8 mouse cellular contexts compared by ENCODE assay signal in genomic region chr13:43864153-43864861, GRCm38 (mm10).
DNase-seq lines count a peak whose midpoint lies in the region; ATAC-seq lines count a peak whose summit lies in the region.

No protein-coding gene starts in this region.

- H3K36me3 ChIP-seq in forebrain, embryonic 11.5 days (ENCODE audit: control insufficient read depth, insufficient read depth, low read length): no peaks in the 10 kb centered on the region
- no peaks in the 10 kb centered on the region for H3K36me3 ChIP-seq in heart, embryonic 16.5 days (ENCODE audit: control insufficient read depth, insufficient read depth)
- no peaks in the 10 kb centered on the region for H3K36me3 ChIP-seq in liver, embryonic 15.5 days (replicated peaks)
- H3K36me3 ChIP-seq in neural tube, embryonic 12.5 days: no peaks in the 10 kb centered on the region

- DNase-seq in CD8-positive naive resting alpha-beta T cell, adult 2 months (ENCODE audit: low read depth in 2 of 2, low spot score in 2 of 2): peak; percentile 94 to 95
- DNase-seq in c-Kit-positive CD71-negative TER-119-negative erythroid progenitor cells, embryonic 14.5 days (ENCODE audit: low read depth): peak; percentile 90
- DNase-seq in forebrain, embryonic 11.5 days (ENCODE audit: low spot score): peak; percentile 100
- peak; percentile 100 for DNase-seq in kidney, postnatal 36 days
- peak; percentile 89 for DNase-seq in telencephalon, adult 2 months (ENCODE audit: low read depth, low spot score)

- H3K9ac ChIP-seq in forebrain, embryonic 11.5 days (ENCODE audit: low read length): peak overlapping the region; percentile 49
- peak overlapping the region; percentile 73 for H3K9ac ChIP-seq in heart, embryonic 16.5 days (ENCODE audit: low read length)
- H3K9ac ChIP-seq in liver, embryonic 15.5 days: no peak overlapping the region
- 0 out of 2 replicates have a peak overlapping the region, but pooled peaks have one; percentile 21 for H3K9ac ChIP-seq in neural tube, embryonic 12.5 days

- WGBS in forebrain, embryonic 11.5 days: under 1% methylated on average over 35 of the region's 35 CpGs
- WGBS in heart, embryonic 16.5 days: 1% methylated on average over 35 of the region's 35 CpGs
- WGBS in liver, embryonic 15.5 days (ENCODE audit: insufficient replicate concordance): 1% methylated on average over 35 of the region's 35 CpGs
- WGBS in neural tube, embryonic 12.5 days: 2% methylated on average over 35 of the region's 35 CpGs

- H3K27ac ChIP-seq in forebrain, embryonic 11.5 days (ENCODE audit: low read depth, low read length): no peak overlapping the region
- H3K27ac ChIP-seq in heart, embryonic 16.5 days (ENCODE audit: low read length): peak overlapping the region; percentile 84
- no peak overlapping the region for H3K27ac ChIP-seq in liver, embryonic 15.5 days (replicated peaks)
- H3K27ac ChIP-seq in neural tube, embryonic 12.5 days: no peak overlapping the region

- peak; percentile 99 for ATAC-seq in forebrain, embryonic 11.5 days (replicated peaks; ENCODE audit: low FRiP score)
- ATAC-seq in heart, embryonic 16.5 days (replicated peaks; ENCODE audit: extremely low read depth, insufficient read depth, low FRiP score): peak; percentile 100
- ATAC-seq in liver, embryonic 15.5 days (ENCODE audit: insufficient read depth): peak; percentile 92
- peak; percentile 96 for ATAC-seq in neural tube, embryonic 12.5 days (ENCODE audit: low FRiP score, low read depth)

- H3K4me3 ChIP-seq in forebrain, embryonic 11.5 days (ENCODE audit: low read depth, low read length): peak overlapping the region; percentile 22
- H3K4me3 ChIP-seq in heart, embryonic 16.5 days (ENCODE audit: low read length): peak overlapping the region; percentile 51
- H3K4me3 ChIP-seq in liver, embryonic 15.5 days (replicated peaks): peak overlapping the region; percentile 39
- H3K4me3 ChIP-seq in neural tube, embryonic 12.5 days: peak overlapping the region; percentile 20; the same call in 1 of the 2 replicates

- H3K27me3 ChIP-seq in forebrain, embryonic 11.5 days (ENCODE audit: control insufficient read depth, insufficient read depth, low read length): peaks cover 2% of the 10 kb centered on the region; the same call in 1 of the 2 replicates
- no peaks in the 10 kb centered on the region for H3K27me3 ChIP-seq in heart, embryonic 16.5 days (ENCODE audit: control insufficient read depth, insufficient read depth, low read length)
- H3K27me3 ChIP-seq in liver, embryonic 15.5 days: no peaks in the 10 kb centered on the region
- H3K27me3 ChIP-seq in neural tube, embryonic 12.5 days (replicated peaks): peaks cover 5% of the 10 kb centered on the region; the same call in 1 of the 2 replicates

- H3K4me1 ChIP-seq in forebrain, embryonic 11.5 days (replicated peaks; ENCODE audit: control insufficient read depth, insufficient read depth, low read length): peaks cover 9% of the 10 kb centered on the region
- peaks cover 12% of the 10 kb centered on the region for H3K4me1 ChIP-seq in heart, embryonic 16.5 days (ENCODE audit: control insufficient read depth, insufficient read depth, low read length)
- peaks cover 13% of the 10 kb centered on the region; the same call in 1 of the 2 replicates for H3K4me1 ChIP-seq in liver, embryonic 15.5 days (replicated peaks)
- peaks cover 14% of the 10 kb centered on the region for H3K4me1 ChIP-seq in neural tube, embryonic 12.5 days

- H3K4me2 ChIP-seq in forebrain, embryonic 11.5 days (ENCODE audit: low read depth, low read length, severe bottlenecking): peak overlapping the region; percentile 57
- peak overlapping the region; percentile 78 for H3K4me2 ChIP-seq in heart, embryonic 16.5 days (ENCODE audit: low read depth, low read length)
- H3K4me2 ChIP-seq in liver, embryonic 15.5 days: peak overlapping the region; percentile 65
- peak overlapping the region; percentile 65 for H3K4me2 ChIP-seq in neural tube, embryonic 12.5 days (replicated peaks)

- H3K9me3 ChIP-seq in forebrain, embryonic 11.5 days (ENCODE audit: control insufficient read depth, low read length): no peaks in the 10 kb centered on the region
- no peaks in the 10 kb centered on the region for H3K9me3 ChIP-seq in heart, embryonic 16.5 days (replicated peaks; ENCODE audit: control insufficient read depth, low read length)
- no peaks in the 10 kb centered on the region for H3K9me3 ChIP-seq in liver, embryonic 15.5 days (replicated peaks)
- H3K9me3 ChIP-seq in neural tube, embryonic 12.5 days: no peaks in the 10 kb centered on the region
